Mouse (Mus musculus) CH12.LX (cell line): ENCODE results near the gene Ccdc103.

Source experiments
- BHLHE40 ChIP-seq: IDR thresholded peaks from 2 replicates; pipeline ENCODE4 v1.6.1; 2011; ENCODE audit warnings: mild to moderate bottlenecking, low read depth, low read length, improper control_type of control experiment
- CTCF ChIP-seq, 2 experiments: IDR thresholded peaks in 1 of 2; conservative IDR thresholded peaks in 1 of 2; 2 replicates each; pipeline ENCODE4 v1.5.1; 2011 to 2012; ENCODE audit warnings: low read depth in 2 of 2, low read length in 2 of 2, improper control_type of control experiment in 1 of 2, inconsistent platforms in 1 of 2, mild to moderate bottlenecking in 1 of 2, moderate library complexity in 1 of 2
- EP300 ChIP-seq: IDR thresholded peaks from 2 replicates; pipeline ENCODE4 v1.6.1; 2011; ENCODE audit warnings: low read length, improper control_type of control experiment
- JUND ChIP-seq: conservative IDR thresholded peaks from 2 replicates; pipeline ENCODE4 v1.6.1; 2011; ENCODE audit warnings: low read depth, low read length, improper control_type of control experiment
- KAT2A ChIP-seq: IDR thresholded peaks from 2 replicates; pipeline ENCODE4 v1.6.1; 2012; ENCODE audit warnings: low read length, improper control_type of control experiment, inconsistent platforms; ENCODE audit not compliant: insufficient replicate concordance
- MYC ChIP-seq: IDR thresholded peaks from 2 replicates; pipeline ENCODE4 v1.6.1; 2011; ENCODE audit warnings: low read depth, mild to moderate bottlenecking, improper control_type of control experiment, low read length
- POLR2A ChIP-seq: IDR thresholded peaks from 2 replicates; pipeline ENCODE4 v1.6.1; 2011; ENCODE audit warnings: low read depth, mild to moderate bottlenecking, improper control_type of control experiment, low read length
- RCOR1 ChIP-seq: conservative IDR thresholded peaks from 2 replicates; pipeline ENCODE4 v1.6.1; 2012; ENCODE audit warnings: low read depth, mild to moderate bottlenecking, inconsistent platforms, low read length, improper control_type of control experiment
- SMC3 ChIP-seq: IDR thresholded peaks from 2 replicates; pipeline ENCODE4 v1.6.1; 2011; ENCODE audit warnings: low read depth, low read length, improper control_type of control experiment
- TBP ChIP-seq: conservative IDR thresholded peaks from 2 replicates; pipeline ENCODE4 v1.6.1; 2011; ENCODE audit warnings: low read depth, low read length, improper control_type of control experiment
- USF2 ChIP-seq: conservative IDR thresholded peaks from 2 replicates; pipeline ENCODE4 v1.6.1; 2011; ENCODE audit warnings: low read depth, low read length, improper control_type of control experiment
- ZC3H11A ChIP-seq: IDR thresholded peaks from 2 replicates; pipeline ENCODE4 v1.6.1; 2012; ENCODE audit warnings: low read depth, mild to moderate bottlenecking, inconsistent platforms, low read length, improper control_type of control experiment
- ZNF384 ChIP-seq: IDR thresholded peaks from 2 replicates; pipeline ENCODE4 v1.6.1; 2012; ENCODE audit warnings: low read depth, low read length, improper control_type of control experiment, inconsistent platforms

DNA sequence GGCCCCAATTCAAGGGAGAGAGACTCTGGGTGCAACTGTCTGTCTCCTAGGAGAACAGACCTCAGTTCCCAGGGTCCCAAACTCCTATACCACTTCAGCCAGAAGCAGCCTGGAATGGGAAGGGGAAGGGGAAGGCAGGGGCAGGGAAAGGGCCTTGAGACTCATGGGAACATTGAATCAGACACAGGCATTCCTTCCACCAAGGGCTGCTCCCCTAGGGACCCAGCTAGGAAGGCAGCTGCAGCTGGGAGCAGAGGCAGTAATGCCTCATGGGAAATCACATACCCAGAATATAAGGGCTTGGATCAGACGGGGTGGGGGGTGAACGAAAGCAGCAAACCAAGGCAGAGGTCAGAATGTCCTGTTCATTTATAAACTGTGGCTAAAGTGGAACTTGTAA is 42.9 kb upstream of the Ccdc103 start:
- TF ChIP-seq MYC (no peak), RCOR1 (no peak), CTCF (conservative IDR thresholded peaks at IDR 0.05 in 1 of 2, IDR thresholded peaks at IDR 0.05 in 1 of 2; ENCODE audit: low read depth in 2 of 2, low read length in 2 of 2) (no peak), JUND (no peak), POLR2A (no peak), ZNF384 (no peak), EP300 (no peak), BHLHE40 (no peak), SMC3 (no peak), USF2 (no peak), ZC3H11A (no peak), KAT2A (no peak), TBP (no peak)
